Mouse (Mus musculus) lung, postnatal 0 days (tissue): ENCODE measurements around the gene Trpm8. TPM values are rescaled to one million over a fixed set of nuclear protein-coding genes. Genes with fewer than 3 reads are reported as not detected.
A peak's percentile ranks its signal among the peaks of the same experiment; 100 is the strongest.

ENCODE experiments used
- ATAC-seq: fragments of 200-750 bp; cut with Nextera tagmentation; 2 replicates; pipeline ENCODE4 v1.8.0; 2017; ENCODE audit warnings: moderate library complexity
- DNase-seq: peaks from one replicate; pipeline ENCODE4 v3.0.0-alpha.2; 2016; ENCODE audit warnings: low spot score
- H3K27ac ChIP-seq: fragments of 300-500 bp; sonication (generic); 2 replicates; pipeline ENCODE4 v1.5.1; 2014; ENCODE audit warnings: antibody characterized with exemption, mild to moderate bottlenecking, low read length, mixed read lengths
- H3K27me3 ChIP-seq: fragments of 300-500 bp; sonication (generic); replicated peaks from 2 replicates; pipeline ENCODE4 v1.6.1; 2014; ENCODE audit warnings: low read length, mixed read lengths; ENCODE audit not compliant: insufficient read depth
- H3K36me3 ChIP-seq: fragments of 300-500 bp; sonication (generic); 2 replicates; pipeline ENCODE4 v1.6.1; 2014; ENCODE audit warnings: low read length, mixed read lengths; ENCODE audit not compliant: insufficient read depth
- H3K4me1 ChIP-seq: fragments of 300-500 bp; sonication (generic); 2 replicates; pipeline ENCODE4 v1.6.1; 2014; ENCODE audit warnings: antibody characterized with exemption, low read depth, low read length, mixed read lengths; ENCODE audit not compliant: insufficient read depth
- H3K4me2 ChIP-seq: fragments of 300-500 bp; sonication (generic); replicated peaks from 2 replicates; pipeline ENCODE4 v1.6.1; 2014; ENCODE audit warnings: low read depth, mild to moderate bottlenecking, low read length, moderate library complexity, mixed read lengths
- H3K4me3 ChIP-seq: fragments of 300-500 bp; sonication (generic); 2 replicates; pipeline ENCODE4 v1.5.1; 2014; ENCODE audit warnings: low read depth, low read length
- H3K9ac ChIP-seq: fragments of 300-500 bp; sonication (generic); replicated peaks from 2 replicates; pipeline ENCODE4 v1.6.1; 2014; ENCODE audit warnings: low read depth, mild to moderate bottlenecking
- H3K9me3 ChIP-seq: fragments of 300-500 bp; sonication (generic); 2 replicates; pipeline ENCODE4 v1.6.1; 2016; ENCODE audit warnings: low read length, mixed read lengths
- CTCF ChIP-seq: IDR thresholded peaks from 2 replicates; pipeline ENCODE4 v1.5.1; 2016; ENCODE audit warnings: antibody characterized with exemption, mild to moderate bottlenecking
- EP300 ChIP-seq: IDR thresholded peaks from 2 replicates; pipeline ENCODE4 v1.6.1; 2016; ENCODE audit warnings: antibody characterized with exemption, mild to moderate bottlenecking, control low read depth
- whole genome bisulfite sequencing: fragments of 180-500 bp; shearing (Covaris S2); extraction: QIAGEN DNeasy Blood & Tissue Kit; methylation state at CpG from one replicate; pipeline ENCODE4 v1.1.7; 2014; 5-methylcytosine and 5-hydroxymethylcytosine counted together
- polyA plus RNA-seq: library from polyadenylated mRNA; unstranded; fragments of >200 nt; fragmentation: Nextera tagmentation; extraction: Ambion mirVana; gene quantifications from 2 replicates; pipeline ENCODE4 v1.2.1, GENCODE M21; 2015

Trpm8 gene
- polyA plus RNA-seq, 1 experiment from 2014 or later: not detected

DNA sequence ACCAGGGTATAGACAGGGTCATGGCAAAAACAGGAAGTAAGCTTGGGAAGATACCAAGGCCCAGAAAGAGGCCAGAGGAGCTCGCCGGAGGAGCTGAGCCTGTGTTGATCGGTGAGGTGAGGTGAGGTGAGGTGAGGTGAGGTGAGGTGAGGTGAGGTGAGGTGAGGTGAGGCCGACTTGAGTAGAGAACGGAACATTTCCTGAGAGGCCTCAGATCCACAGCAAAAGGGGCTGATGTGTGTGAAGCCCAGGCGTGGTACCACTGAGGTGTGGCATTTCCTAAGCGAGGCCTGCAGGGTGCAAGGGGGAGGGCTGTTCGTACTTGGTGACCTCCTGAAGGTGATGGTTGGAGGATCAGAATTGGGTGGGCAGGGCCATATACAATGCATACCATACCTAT, 24.4 kb upstream of the Trpm8 start:
- Histone ChIP-seq H3K9ac (no peak overlapping the region), H3K4me1 (no peaks in the 10 kb centered on the region), H3K4me2 (no peak overlapping the region), H3K27me3 (no peaks in the 10 kb centered on the region), H3K27ac (no peak overlapping the region), H3K4me3 (no peak overlapping the region), H3K36me3 (no peaks in the 10 kb centered on the region), H3K9me3 (peaks cover 46% of the 10 kb centered on the region)
- 69% methylated on average over 8 of the region's 8 CpGs for WGBS
- no peak for DNase-seq
- TF ChIP-seq EP300 (no peak), CTCF (no peak)
- ATAC-seq: no peak

DNA sequence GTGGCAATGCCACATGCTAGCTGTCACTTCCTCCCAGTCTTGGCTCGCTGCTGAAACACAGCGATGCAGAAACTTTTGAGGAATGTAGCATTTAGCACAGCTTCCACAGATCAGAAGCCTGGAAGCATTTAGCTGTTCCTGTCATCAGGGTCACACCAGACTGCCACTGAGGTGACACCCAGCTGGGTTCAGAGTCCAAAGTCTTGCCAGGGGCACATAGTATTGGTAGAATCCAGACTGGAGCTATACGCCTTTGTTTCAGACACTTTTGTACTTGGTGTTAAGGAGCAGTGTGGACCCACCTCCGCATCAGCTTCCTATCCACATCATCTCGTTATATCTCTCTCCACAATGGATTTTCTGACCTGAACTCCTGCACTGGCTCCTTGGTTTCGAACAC, 23.9 kb upstream of the Trpm8 start:
- Histone ChIP-seq H3K4me2 (no peak overlapping the region), H3K4me3 (no peak overlapping the region), H3K9ac (no peak overlapping the region), H3K9me3 (peaks cover 42% of the 10 kb centered on the region), H3K27ac (no peak overlapping the region), H3K4me1 (no peaks in the 10 kb centered on the region), H3K27me3 (no peaks in the 10 kb centered on the region), H3K36me3 (no peaks in the 10 kb centered on the region)
- 66% methylated on average over 6 of the region's 6 CpGs for WGBS
- DNase-seq (no peak), ATAC-seq (no peak)
- TF ChIP-seq EP300 (no peak), CTCF (no peak)

DNA sequence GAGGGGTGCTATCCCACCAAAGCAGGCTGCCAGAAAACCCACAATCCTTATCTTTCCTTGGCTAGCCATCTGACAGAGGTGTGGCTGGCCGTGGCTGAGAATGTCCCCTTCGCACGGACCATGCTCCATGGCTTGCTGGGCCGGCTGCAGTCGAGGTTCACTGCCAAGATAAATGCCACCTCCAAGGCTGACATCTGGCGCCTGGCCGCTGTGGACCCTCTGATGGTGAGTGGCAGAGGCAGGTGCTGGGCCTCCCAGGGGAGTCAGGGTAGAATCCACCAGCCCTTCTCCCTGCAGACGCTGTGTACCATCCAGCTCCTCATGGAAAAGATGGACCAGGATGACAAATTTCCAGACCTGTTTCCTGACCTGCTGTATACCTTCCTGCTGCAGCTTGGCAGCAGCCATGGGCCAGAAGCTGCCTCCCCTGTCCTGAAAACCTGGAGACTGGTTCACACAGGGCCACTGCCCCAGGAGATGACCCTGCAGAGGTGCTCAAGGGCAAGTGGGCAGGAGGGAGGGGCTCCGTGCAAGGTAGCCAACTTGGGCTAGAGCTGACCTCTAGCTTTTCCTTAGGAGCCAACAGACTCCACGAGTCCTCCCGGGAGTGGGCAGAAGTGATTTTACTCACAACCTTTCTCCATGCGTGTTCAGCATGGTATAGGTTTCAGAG, 22.5 kb upstream of the Trpm8 start:
- H3K9ac ChIP-seq: no peak overlapping the region
- H3K4me2 ChIP-seq: no peak overlapping the region
- H3K4me3 ChIP-seq: no peak overlapping the region
- 84% methylated on average over 12 of the region's 12 CpGs for WGBS
- DNase-seq (no peak), ATAC-seq (no peak)
- peaks cover 29% of the 10 kb centered on the region for H3K9me3 ChIP-seq
- TF ChIP-seq CTCF: no peak
- TF ChIP-seq EP300: no peak
- no peak overlapping the region for H3K27ac ChIP-seq
- no peaks in the 10 kb centered on the region for H3K27me3 ChIP-seq
- peaks cover under 1% of the 10 kb centered on the region; the same call in 1 of the 2 replicates for H3K36me3 ChIP-seq
- H3K4me1 ChIP-seq: 0 out of 2 replicates have a peak, but pooled peaks cover 7% of the 10 kb centered on the region

DNA sequence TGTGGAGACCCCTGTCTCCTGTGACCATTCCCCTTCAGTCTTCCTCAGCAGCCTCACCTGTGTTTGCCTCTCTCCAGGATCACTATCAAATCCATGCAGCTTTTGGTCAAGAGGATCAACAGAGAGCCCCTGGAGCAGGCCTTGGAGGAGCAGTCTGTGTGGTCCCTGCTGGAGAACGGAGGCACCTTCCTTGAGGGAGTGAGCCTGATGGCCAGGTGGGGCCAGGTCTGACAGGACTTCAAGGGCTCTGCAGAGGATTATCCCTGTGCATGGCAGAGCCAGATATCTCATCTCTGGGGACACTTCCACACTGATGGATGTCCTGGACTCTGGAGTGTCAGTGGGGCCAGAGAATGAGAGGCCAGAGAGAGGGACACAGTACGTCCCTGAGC, 22.0 kb upstream of the Trpm8 start:
- Histone ChIP-seq H3K4me3 (no peak overlapping the region), H3K9me3 (peaks cover 24% of the 10 kb centered on the region), H3K36me3 (peaks cover 5% of the 10 kb centered on the region; the same call in 1 of the 2 replicates), H3K9ac (no peak overlapping the region), H3K4me1 (0 out of 2 replicates have a peak, but pooled peaks cover 7% of the 10 kb centered on the region), H3K27ac (no peak overlapping the region), H3K4me2 (no peak overlapping the region), H3K27me3 (no peaks in the 10 kb centered on the region)
- TF ChIP-seq CTCF (no peak), EP300 (no peak)
- WGBS: 49% methylated on average over 2 of the region's 2 CpGs
- DNase-seq (no peak), ATAC-seq (no peak)

DNA sequence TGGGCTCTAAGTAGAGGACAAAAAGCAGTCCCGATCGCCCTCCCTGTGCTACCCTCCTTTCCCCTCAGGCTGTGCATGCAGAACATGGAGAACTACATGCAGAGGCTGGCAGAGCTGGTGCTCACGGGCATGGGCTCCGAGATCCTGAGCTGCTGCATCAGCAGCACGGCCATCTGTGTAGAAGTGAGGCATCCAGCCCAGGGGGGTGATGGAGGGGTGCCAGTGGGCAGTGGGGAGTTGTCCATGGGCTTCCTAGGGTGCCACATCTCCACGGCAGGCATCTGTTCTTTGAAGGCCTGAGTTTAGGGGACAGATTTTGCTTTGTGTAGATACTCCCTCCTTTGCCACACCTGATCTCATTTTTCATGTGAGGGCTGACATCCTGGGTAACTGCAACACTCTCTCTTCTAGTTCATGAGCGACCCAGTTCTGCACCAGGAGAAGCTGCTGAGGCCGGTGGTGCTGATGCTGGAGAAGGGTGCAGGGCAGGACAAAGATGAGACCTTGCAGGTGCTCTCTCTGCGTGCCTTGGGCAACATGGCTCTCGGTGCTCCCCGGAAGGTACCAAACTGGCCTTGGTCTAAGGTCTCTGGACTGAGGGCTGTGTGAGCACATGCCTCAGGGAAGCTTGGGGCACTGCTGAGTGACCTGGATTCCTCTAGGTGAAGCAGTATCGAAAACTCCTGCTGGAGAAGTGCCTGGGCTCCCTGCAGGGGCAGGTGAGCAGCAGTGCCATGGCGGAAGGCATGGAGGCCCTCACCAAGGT, 21.3 kb upstream of the Trpm8 start:
- no peak overlapping the region for H3K4me3 ChIP-seq
- 0 out of 2 replicates have a peak, but pooled peaks cover 7% of the 10 kb centered on the region for H3K4me1 ChIP-seq
- H3K9me3 ChIP-seq: peaks cover 18% of the 10 kb centered on the region
- no peak for TF ChIP-seq EP300
- ATAC-seq (no peak), DNase-seq (no peak)
- H3K27ac ChIP-seq: no peak overlapping the region
- no peak overlapping the region for H3K4me2 ChIP-seq
- H3K36me3 ChIP-seq: peaks cover 11% of the 10 kb centered on the region; the same call in 1 of the 2 replicates
- H3K27me3 ChIP-seq: no peaks in the 10 kb centered on the region
- no peak overlapping the region for H3K9ac ChIP-seq
- 80% methylated on average over 13 of the region's 13 CpGs for WGBS

DNA sequence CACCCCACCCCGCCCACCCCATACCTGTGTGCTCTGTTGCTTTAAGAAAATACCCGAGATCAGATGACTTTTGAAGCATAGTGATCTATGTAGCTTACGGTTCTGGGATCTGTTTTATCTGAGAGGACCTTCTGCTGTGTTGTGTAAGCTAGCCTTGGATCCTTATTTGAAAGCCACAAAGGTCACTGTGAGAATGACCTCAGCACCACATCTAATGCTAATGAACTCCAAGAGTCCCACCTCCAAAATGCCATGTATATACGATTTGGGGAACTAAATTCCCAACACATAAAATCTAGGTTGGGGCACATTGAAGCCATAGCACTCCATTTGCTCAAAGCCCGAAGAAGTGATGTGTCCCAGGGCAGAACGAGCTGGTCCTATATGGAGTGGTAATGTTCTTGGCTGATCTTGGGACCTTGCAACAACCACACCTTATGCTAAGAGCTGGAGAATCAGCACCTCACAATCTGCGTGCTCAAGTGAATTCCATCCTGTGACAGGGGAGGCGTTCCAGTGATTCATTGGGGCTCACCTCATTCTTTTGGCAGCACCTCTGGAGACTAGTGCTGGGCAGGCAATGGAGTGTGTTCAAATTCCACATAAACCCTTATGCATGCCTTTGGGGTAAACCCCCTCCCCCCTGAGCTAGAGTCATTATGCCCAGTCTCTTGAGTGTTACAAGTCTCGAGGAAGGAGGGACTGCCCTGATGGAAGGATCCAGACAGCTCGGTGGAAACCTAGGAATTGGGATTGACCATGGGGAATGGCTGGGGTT, 20.4 kb upstream of the Trpm8 start:
- H3K27ac ChIP-seq: no peak overlapping the region
- WGBS: 73% methylated on average over 10 of the region's 10 CpGs
- no peaks in the 10 kb centered on the region for H3K27me3 ChIP-seq
- ATAC-seq (peak; percentile 10), DNase-seq (peak; percentile 70)
- no peak for TF ChIP-seq CTCF
- no peak for TF ChIP-seq EP300
- peaks cover 18% of the 10 kb centered on the region for H3K9me3 ChIP-seq
- H3K36me3 ChIP-seq: peaks cover 11% of the 10 kb centered on the region; the same call in 1 of the 2 replicates
- no peak overlapping the region for H3K4me3 ChIP-seq
- 0 out of 2 replicates have a peak, but pooled peaks cover 7% of the 10 kb centered on the region for H3K4me1 ChIP-seq
- no peak overlapping the region for H3K4me2 ChIP-seq
- no peak overlapping the region for H3K9ac ChIP-seq
